Mouse (Mus musculus): ENCODE results near the gene Vmn2r4. TPM values are rescaled to one million over a fixed set of nuclear protein-coding genes. Genes with fewer than 3 reads are reported as not detected.

The Vmn2r4 gene
- not detected in 2 replicates for polyA plus RNA-seq (2012; rRNA removed)

GRCm38 (mm10) chr3:64415268-64415667, at the start of gene Vmn2r4:
TSS of gene Vmn2r4 (minus strand) at chr3:64415368.

Other genes with a start within 250 kb of the Vmn2r4 start
- 0.01 TPM in 1 of 2 replicates, not detected in the other for gene Vmn2r3, start 125.7 kb downstream of the Vmn2r4 start, polyA plus RNA-seq (2012; rRNA removed)
- gene Vmn2r5, start 94.5 kb upstream of the Vmn2r4 start, polyA plus RNA-seq (2012; rRNA removed): not detected in 2 replicates
- not detected in 2 replicates for gene Vmn2r6, start 150.5 kb upstream of the Vmn2r4 start, polyA plus RNA-seq (2012; rRNA removed)